Mouse (Mus musculus) olfactory bulb, adult 2 months (tissue): ENCODE results near the gene Nbl1. TPM values are rescaled to one million over a fixed set of nuclear protein-coding genes. Genes with fewer than 3 reads are reported as not detected.

Source experiments
- H3K27ac ChIP-seq: fragments of 200-500 bp; 2 replicates; pipeline ENCODE4 v1.5.1; 2012; ENCODE audit warnings: low read depth, low read length; ENCODE audit not compliant: insufficient read depth
- H3K4me1 ChIP-seq: fragments of 200-500 bp; 2 replicates; pipeline ENCODE4 v1.6.1; 2012; ENCODE audit warnings: low read length; ENCODE audit not compliant: control insufficient read depth, insufficient read depth
- H3K4me3 ChIP-seq: fragments of 200-500 bp; 2 replicates; pipeline ENCODE4 v1.5.1; 2012; ENCODE audit warnings: mild to moderate bottlenecking, low read depth, low read length, moderate library complexity; ENCODE audit not compliant: insufficient read depth
- CTCF ChIP-seq: fragments of 200-500 bp; IDR thresholded peaks from 2 replicates; pipeline ENCODE4 v1.5.1; 2012; ENCODE audit warnings: low read depth, mild to moderate bottlenecking, low read length, moderate library complexity; ENCODE audit not compliant: insufficient read depth
- POLR2A ChIP-seq: fragments of 200-500 bp; IDR thresholded peaks from 2 replicates; pipeline ENCODE4 v1.6.1; 2012; ENCODE audit warnings: mild to moderate bottlenecking, low read depth, low read length, moderate library complexity; ENCODE audit not compliant: insufficient read depth
- WGBS: fragments of 180-500 bp; shearing (Covaris S2); methylation state at CpG from one replicate; pipeline ENCODE4 v1.1.7; 2018; 5-methylcytosine and 5-hydroxymethylcytosine counted together
- polyA plus RNA-seq: library from polyadenylated mRNA; stranded (reverse); fragments of >200 nt; gene quantifications from 2 replicates; pipeline ENCODE4 v1.2.4, GENCODE M21; 2012; ENCODE audit warnings: low replicate concordance; ENCODE audit not compliant: missing spikeins, insufficient read depth, insufficient read length

The Nbl1 gene
- polyA plus RNA-seq, 1 experiment, result not detected

- TF ChIP-seq CTCF (no peak), POLR2A (no peak)
- 0 out of 2 replicates have a peak overlapping the region, but pooled peaks have one; percentile 20 for H3K27ac ChIP-seq
These were observed 18.1 kb upstream of the Nbl1 start for GRCm38 (mm10) chr4:139110858-139111257.

GRCm38 (mm10) chr4:139105453-139105852 lies 12.7 kb upstream of the Nbl1 start:
- no peak overlapping the region for H3K27ac ChIP-seq
- TF ChIP-seq CTCF, result no peak
- no peak for TF ChIP-seq POLR2A
- 100% methylated on average over 1 of the region's 1 CpGs for WGBS
- H3K4me3 ChIP-seq, result no peak overlapping the region
- peaks cover 17% of the 10 kb centered on the region for H3K4me1 ChIP-seq

More at GRCm38 (mm10) chr4:139110858-139111257, 18.1 kb upstream of the Nbl1 start:
- H3K4me1 ChIP-seq, result peaks cover 8% of the 10 kb centered on the region
- WGBS, result 34% methylated on average over 3 of the region's 3 CpGs
- no peak overlapping the region for H3K4me3 ChIP-seq

GRCm38 (mm10) chr4:139101546-139101945 lies 8.8 kb upstream of the Nbl1 start:
- H3K27ac ChIP-seq, result peak overlapping the region; percentile 5; the same call in 1 of the 2 replicates
- peaks cover 15% of the 10 kb centered on the region for H3K4me1 ChIP-seq
- no peak overlapping the region for H3K4me3 ChIP-seq
- TF ChIP-seq POLR2A (no peak), CTCF (no peak)
- 60% methylated on average over 6 of the region's 6 CpGs for WGBS

- Histone ChIP-seq H3K4me1 (peaks cover 15% of the 10 kb centered on the region), H3K4me3 (no peak overlapping the region), H3K27ac (no peak overlapping the region)
- WGBS, result 69% methylated on average over 8 of the region's 8 CpGs
- no peak for TF ChIP-seq CTCF
- no peak for TF ChIP-seq POLR2A
These were observed 7.5 kb upstream of the Nbl1 start for GRCm38 (mm10) chr4:139100326-139100725.

GRCm38 (mm10) chr4:139096201-139096600 lies 3.4 kb upstream of the Nbl1 start:
- Histone ChIP-seq H3K27ac (no peak overlapping the region), H3K4me3 (no peak overlapping the region), H3K4me1 (peaks cover 15% of the 10 kb centered on the region)
- WGBS, result 36% methylated on average over 5 of the region's 5 CpGs
- TF ChIP-seq CTCF (no peak), POLR2A (no peak)

GRCm38 (mm10) chr4:139095406-139095805 lies 2.6 kb upstream of the Nbl1 start:
- TF ChIP-seq POLR2A (no peak), CTCF (no peak)
- no peak overlapping the region for H3K4me3 ChIP-seq
- peaks cover 14% of the 10 kb centered on the region for H3K4me1 ChIP-seq
- WGBS, result 58% methylated on average over 1 of the region's 1 CpGs
- H3K27ac ChIP-seq, result no peak overlapping the region

- 38% methylated on average over 13 of the region's 13 CpGs for WGBS
- Histone ChIP-seq H3K4me1 (peaks cover 14% of the 10 kb centered on the region), H3K4me3 (peak overlapping the region; percentile 45), H3K27ac (no peak overlapping the region)
- TF ChIP-seq POLR2A (no peak), CTCF (no peak)
These were observed 370 bp upstream of the Nbl1 start for GRCm38 (mm10) chr4:139093196-139093530.

- TF ChIP-seq POLR2A, result no peak
- no peak for TF ChIP-seq CTCF
- Histone ChIP-seq H3K4me1 (peaks cover 14% of the 10 kb centered on the region), H3K27ac (no peak overlapping the region), H3K4me3 (peak overlapping the region; percentile 45)
- 7% methylated on average over 28 of the region's 28 CpGs for WGBS
These were observed 1.1 kb downstream of the Nbl1 start for GRCm38 (mm10) chr4:139091478-139092355.

GRCm38 (mm10) chr4:139091066-139091465 lies 1.7 kb downstream of the Nbl1 start:
- peaks cover 14% of the 10 kb centered on the region for H3K4me1 ChIP-seq
- H3K27ac ChIP-seq, result no peak overlapping the region
- TF ChIP-seq CTCF, result no peak
- no peak for TF ChIP-seq POLR2A
- WGBS, result 73% methylated on average over 7 of the region's 7 CpGs
- no peak overlapping the region for H3K4me3 ChIP-seq
